Mouse (Mus musculus) ES-Bruce4 (cell line): ENCODE data around the gene Irak1.

Experiments used
- CTCF ChIP-seq: IDR thresholded peaks from one replicate; pipeline ENCODE4 v1.8.1; 2011; ENCODE audit warnings: low read depth, low read length
- EP300 ChIP-seq: IDR thresholded peaks from 2 replicates; pipeline ENCODE4 v1.6.1; 2011; ENCODE audit warnings: low read depth, low read length; ENCODE audit not compliant: insufficient read depth
- POLR2A ChIP-seq: IDR thresholded peaks from one replicate; pipeline ENCODE4 v1.8.1; 2011; ENCODE audit warnings: low read length; ENCODE audit not compliant: insufficient read depth

- TF ChIP-seq CTCF (no peak), POLR2A (no peak), EP300 (no peak)
These were observed 45.9 kb downstream of the Irak1 start for GRCm38 (mm10) chrX:73977783-73978182.
